Mouse (Mus musculus) kidney, adult 11 months (tissue): Measurements from ENCODE around the gene Kcnc2.

Source experiments
- DNase-seq: peaks from one replicate; pipeline ENCODE4 v3.0.0; 2022

The Kcnc2 gene

GRCm38 (mm10) chr10:112397194-112397593 is 126.3 kb downstream of the Kcnc2 start:
- DNase-seq = no peak

- DNase-seq = no peak
Measured at GRCm38 (mm10) chr10:112400591-112401404, 129.9 kb downstream of the Kcnc2 start.

- DNase-seq = no peak
Measured at GRCm38 (mm10) chr10:112409525-112409924, 138.6 kb downstream of the Kcnc2 start.

DNA sequence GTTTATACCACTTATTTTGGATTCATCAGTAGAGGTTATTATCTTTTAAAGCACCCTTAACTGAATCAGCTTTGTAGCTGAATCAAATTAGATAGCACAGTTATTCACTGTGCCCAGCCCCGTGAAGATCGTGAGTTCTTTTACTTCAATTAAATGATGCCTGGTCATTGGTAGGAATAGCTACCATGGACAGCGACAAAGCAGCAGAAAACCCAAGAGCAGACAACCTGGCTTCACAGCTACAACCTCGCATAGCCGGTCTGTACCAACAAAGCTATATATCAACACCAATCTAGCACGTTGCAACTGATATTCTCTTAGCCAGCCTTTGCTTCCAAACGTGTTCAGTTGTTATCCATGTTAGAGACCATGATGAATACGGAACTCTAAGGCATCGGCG is 152.4 kb downstream of the Kcnc2 start:
- DNase-seq = no peak

DNA sequence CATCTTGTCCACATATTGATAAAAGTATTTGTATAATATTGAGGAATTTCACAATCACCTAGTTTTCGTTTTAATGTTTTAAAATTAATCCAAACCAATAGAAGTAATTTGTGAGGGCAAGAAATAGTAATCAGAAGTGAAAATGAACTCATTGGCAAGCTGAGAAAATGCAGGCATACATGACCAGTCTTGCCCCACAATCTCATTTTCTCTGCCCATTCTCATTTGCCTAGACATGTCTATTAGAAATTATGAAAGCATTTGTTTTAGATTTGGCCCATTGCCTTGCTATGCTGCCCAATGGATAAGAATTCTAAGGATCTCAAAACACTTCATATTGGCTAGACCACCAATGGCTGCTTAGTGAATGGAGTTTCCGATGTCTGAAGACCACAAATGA is 166.0 kb downstream of the Kcnc2 start:
- no peak for DNase-seq

DNA sequence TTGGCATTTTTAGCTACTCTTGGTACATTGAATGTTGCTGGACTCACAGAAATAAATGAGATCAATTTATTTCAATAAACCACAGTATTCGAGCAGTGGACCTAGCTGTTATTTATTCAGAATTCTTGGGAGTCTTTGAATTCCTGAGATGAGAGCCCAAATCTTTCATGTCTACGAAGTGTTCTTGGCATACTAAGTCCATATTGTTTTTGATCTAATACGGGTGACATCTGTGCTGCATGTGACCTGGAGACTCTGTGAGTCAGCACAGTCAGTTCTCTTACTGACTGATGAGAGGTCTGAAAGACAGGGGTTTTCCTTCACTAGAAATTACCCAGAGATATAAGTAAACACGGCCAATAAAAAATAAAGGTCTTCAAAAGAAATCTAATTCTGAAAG is 173.7 kb downstream of the Kcnc2 start:
- DNase-seq = no peak

- DNase-seq = no peak
Measured at GRCm38 (mm10) chr10:112450910-112451309, 180.0 kb downstream of the Kcnc2 start.

DNA sequence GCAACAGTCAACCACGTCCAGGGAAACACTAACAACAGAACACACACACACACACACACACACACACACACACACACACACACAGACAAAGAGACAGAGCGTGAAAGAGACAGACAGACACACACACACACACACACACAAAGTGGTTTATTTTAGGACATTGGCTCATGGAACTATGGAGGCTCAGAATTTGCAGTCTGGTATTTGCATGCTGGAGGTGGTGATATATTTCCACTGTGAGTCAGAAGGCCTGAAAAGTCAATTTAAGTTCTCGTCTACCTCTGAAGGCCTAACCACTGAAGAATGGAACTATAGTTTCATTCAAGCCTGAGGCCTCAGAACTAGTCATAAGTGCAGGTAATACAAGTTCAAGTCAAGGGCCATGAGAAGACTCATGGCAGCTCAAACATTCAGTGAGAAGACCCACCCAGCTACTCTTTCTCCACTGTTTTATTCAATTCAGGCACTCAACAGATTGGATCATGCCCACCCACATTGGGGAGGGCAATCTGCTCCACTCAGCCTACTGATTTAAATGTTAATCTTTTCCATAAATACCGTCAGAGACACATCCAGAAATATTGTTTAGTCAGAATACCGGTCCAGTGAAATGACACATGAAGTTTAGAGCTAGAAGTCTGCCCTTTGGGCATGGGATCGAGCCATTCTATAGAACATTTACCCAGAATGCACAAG is 197.9 kb downstream of the Kcnc2 start:
- DNase-seq = no peak

- no peak for DNase-seq
Measured at GRCm38 (mm10) chr10:112474122-112474810, 203.3 kb downstream of the Kcnc2 start.

- DNase-seq = no peak
Measured at GRCm38 (mm10) chr10:112481461-112481860, 210.5 kb downstream of the Kcnc2 start.

GRCm38 (mm10) chr10:112481921-112482607 is 211.1 kb downstream of the Kcnc2 start:
- DNase-seq = no peak

GRCm38 (mm10) chr10:112484387-112485105 is 213.6 kb downstream of the Kcnc2 start:
- no peak for DNase-seq

DNA sequence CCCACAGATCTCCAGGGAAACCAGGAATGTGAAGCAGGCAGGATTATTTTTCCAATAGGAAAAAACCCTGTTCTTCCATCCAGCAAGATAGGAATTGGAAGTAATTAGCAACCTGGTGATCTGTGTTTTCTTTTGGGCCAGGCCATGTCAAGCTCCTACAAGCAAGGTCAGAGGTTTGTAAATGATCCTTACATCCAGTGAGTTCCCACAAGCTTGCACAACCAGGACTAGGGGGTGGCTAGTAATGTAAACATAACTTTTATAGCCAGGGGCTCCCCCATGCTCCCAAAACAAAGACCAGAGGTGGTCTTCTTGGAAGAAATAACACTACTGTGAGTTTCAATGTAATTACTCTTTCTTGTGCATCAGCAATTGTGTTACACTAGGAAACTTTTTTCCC is 214.9 kb downstream of the Kcnc2 start:
- DNase-seq = no peak

- no peak for DNase-seq
Measured at GRCm38 (mm10) chr10:112488751-112489150, 217.8 kb downstream of the Kcnc2 start.
